Mouse (Mus musculus): Measurements from ENCODE around the gene Chst15.

The Chst15 gene

DNA sequence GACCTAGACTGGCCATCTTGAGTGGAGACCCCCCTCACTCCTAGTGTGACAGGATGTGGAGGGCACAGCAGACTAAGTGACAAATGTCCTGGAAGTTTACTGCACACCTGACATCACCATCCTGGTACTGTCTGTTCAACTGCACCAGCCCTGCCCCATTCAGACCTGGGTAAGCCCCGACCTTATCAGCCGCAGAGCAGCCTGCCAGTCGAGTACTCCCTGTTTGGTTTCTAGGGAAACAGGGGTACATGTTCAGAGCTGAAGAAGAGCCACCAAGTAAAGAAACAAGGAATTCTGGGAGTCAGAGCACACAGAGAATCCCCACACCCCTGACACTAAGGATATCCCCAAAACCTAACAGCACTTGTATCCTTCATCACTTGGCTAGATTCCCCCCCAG is 55.1 kb downstream of the Chst15 start:
- no peak for DNase-seq

- no peak for DNase-seq
Measured at GRCm38 (mm10) chr7:132260632-132261031, 56.4 kb downstream of the Chst15 start.

- DNase-seq, result no peak
Measured at GRCm38 (mm10) chr7:132258817-132259216, 58.2 kb downstream of the Chst15 start.

- DNase-seq, result no peak
Measured at GRCm38 (mm10) chr7:132258216-132258615, 58.8 kb downstream of the Chst15 start.

GRCm38 (mm10) chr7:132253513-132253912 is 63.5 kb downstream of the Chst15 start:
- peak; percentile 52 for DNase-seq

- DNase-seq, result no peak
Measured at GRCm38 (mm10) chr7:132253078-132253477, 64.0 kb downstream of the Chst15 start.

GRCm38 (mm10) chr7:132249563-132250119 is 67.4 kb downstream of the Chst15 start:
- no peak for DNase-seq

GRCm38 (mm10) chr7:132247567-132247966 is 69.5 kb downstream of the Chst15 start:
- DNase-seq, result peak; percentile 43

GRCm38 (mm10) chr7:132247091-132247490 is 69.9 kb downstream of the Chst15 start:
- no peak for DNase-seq

DNA sequence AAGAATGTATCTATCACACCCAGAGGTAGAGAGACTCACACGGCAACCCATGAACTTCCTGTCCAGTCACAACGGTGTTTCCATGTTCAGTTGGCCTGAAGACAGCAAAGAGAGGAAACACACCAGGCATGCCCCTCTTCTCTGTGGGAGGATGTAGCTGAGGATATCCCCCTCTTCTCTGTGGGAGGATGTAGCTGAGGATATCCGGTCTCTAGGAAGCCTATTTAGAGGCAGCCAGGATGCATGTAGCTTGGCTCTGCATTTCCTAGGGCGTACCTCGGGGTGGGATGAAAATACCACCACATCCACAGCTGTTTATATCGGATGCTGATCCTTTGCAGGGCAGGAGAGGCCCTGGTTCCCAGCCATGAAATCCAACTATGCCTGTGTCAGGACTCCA is 71.3 kb downstream of the Chst15 start:
- no peak for DNase-seq

DNA sequence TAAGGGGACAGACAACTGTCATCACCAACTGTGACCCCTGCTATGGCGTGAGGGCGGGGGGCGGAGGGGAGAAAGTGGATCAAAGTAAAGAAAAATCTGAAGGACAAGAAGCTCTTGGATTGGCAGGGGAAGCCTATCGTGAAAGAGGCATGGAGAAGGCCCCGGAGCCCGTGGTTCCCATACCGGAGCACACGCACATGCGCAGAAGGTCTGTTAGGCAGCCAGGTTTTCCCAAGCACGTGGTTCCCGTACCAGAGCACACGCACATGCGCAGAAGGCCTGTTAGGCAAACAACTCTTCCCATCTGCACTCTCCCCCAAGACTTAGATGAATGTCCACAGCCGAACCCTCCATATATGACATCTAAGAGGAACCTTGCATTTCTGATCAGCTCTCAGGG is 72.4 kb downstream of the Chst15 start:
- no peak for DNase-seq

DNA sequence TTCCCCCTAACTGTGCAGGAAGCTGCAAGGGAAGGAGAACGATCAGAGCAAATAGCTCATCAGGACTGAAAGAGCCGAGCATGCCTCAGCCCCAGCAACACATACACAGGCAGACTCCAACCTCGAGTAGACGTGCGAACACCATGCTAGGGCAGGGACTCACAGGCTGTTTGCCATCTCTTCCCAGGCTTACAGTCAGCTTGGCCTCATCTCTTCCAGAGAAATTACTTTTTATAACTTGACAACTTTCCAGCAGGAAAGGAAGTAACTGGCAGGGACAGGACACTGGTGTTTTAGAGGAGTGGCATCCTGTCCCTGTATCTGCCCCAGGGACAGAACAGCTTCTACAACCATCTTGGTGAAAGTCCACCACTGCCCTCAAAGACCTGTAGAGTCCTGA is 73.8 kb downstream of the Chst15 start:
- DNase-seq, result no peak

DNA sequence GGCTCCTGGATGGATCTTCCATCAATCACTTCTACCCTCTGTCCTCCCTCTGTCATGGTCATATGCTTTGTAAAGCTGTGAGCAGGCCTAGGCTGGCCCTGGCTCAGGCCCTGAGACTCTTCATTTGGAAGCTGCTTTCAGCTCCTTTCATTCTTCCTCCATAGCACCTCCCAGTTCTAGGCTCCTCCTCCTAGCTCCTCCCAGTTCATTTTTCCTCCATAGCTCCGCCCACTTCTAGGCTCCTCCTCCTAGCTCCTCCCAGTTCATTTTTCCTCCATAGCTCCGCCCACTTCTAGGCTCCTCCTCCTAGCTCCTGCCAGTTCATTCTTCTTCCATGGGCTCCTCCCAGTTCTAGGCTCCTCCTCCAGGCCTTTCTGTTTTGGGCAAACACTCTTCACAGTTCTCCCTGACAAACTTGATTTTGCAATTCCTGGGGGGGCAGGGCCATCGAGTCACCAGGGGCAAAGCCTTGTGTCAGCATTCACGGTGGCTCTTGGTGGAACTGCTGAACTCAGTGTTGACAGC is 74.3 kb downstream of the Chst15 start:
- no peak for DNase-seq

- DNase-seq, result no peak
Measured at GRCm38 (mm10) chr7:132238921-132239320, 78.1 kb downstream of the Chst15 start.

GRCm38 (mm10) chr7:132237191-132237590 is 79.8 kb downstream of the Chst15 start:
- no peak for DNase-seq

- DNase-seq, result no peak
Measured at GRCm38 (mm10) chr7:132236789-132237188, 80.2 kb downstream of the Chst15 start.

DNA sequence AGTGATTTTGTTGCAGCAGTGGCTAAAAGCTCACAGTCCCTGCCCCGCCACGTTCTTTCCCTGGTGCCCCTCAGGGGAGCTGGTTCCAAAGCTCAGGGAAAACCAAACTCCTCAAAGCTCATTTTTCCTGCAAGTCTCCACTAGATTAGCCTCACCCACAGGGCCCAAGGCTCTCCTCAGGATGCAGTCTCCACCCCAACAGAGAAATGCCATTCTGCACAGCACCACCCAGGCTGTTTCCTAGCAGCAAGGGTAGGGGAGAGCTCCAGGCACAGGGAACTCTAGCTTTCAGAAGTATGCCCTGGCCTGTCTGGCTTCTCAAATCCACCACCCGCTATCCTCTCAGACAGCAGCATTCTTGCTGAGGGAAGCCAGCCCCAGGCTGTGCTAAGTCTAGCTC is 82.8 kb downstream of the Chst15 start:
- no peak for DNase-seq

GRCm38 (mm10) chr7:132233732-132234131 is 83.3 kb downstream of the Chst15 start:
- DNase-seq, result no peak

DNA sequence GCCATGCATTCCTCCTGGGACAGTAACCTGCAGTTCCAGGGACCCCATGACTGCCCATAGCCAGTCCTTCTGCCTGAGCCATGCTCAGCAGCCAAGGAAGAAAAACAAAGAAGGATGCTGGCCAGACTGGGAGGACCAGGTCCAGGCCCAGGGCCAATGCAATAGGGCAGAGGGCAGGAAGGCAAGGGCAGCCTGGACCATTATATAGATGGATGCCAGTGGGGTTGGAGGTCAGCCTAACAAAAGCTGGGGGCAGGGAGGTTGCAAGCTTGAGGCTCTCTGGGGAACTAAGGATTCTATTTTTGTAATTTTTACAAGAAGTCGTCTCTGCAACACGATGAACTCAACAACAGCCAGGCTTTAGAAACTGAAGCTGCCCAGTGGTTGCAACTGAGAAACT is 84.1 kb downstream of the Chst15 start:
- DNase-seq, result no peak

DNA sequence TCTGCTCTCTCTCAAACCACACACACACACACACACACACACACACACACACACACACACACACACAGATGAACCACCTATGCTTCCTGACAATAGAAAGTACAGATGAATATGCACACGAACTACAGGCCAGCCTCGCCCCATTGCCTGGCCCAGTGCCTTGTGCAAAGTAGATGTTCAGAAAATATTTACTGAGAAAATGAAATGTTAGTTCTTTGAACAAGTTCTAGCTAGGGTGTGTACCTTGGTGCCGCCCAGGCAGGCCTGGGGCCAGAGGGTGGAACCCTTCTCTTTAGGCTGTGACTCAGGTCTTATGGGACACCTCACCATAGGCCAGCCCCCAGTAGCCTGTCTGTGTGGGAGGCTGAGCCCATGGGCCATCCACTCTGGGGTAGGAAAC is 85.6 kb downstream of the Chst15 start:
- no peak for DNase-seq

- no peak for DNase-seq
Measured at GRCm38 (mm10) chr7:132230961-132231360, 86.1 kb downstream of the Chst15 start.

GRCm38 (mm10) chr7:132227075-132227640 is 89.9 kb downstream of the Chst15 start:
- DNase-seq, result no peak

DNA sequence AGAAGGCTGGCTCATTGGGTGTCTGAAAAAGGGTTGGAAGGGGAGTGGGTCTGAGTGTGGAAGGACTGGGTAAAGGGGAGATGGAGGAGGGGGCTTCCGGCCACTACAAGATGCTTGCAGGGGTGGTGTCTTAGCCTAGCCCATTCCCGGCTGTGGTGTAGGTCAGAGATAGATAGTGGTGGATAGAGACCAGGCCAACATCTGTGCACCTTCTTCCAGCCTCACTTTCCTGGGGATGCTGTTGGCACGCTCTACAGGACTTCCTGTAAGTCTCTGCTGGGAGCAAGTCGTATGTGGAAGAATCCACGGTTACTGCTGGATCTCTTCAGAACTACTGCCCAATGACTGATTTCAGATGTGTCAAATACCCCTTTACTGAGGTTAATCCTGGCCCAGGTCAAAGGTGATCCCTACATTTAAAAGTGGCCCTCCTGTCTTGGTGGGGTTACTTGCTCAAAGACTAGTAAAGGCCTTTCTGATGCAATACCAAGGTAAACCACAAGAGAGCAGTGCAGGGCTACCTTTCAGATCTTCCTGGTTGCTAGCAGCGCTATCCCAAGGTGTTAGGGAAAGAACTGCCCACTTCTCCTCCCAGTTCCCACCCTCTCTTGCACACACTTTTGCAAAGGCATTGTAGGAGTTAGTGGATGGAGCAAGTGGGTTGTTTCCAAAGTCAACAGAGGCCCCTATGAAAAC is 90.5 kb downstream of the Chst15 start:
- peak; percentile 83 for DNase-seq

DNA sequence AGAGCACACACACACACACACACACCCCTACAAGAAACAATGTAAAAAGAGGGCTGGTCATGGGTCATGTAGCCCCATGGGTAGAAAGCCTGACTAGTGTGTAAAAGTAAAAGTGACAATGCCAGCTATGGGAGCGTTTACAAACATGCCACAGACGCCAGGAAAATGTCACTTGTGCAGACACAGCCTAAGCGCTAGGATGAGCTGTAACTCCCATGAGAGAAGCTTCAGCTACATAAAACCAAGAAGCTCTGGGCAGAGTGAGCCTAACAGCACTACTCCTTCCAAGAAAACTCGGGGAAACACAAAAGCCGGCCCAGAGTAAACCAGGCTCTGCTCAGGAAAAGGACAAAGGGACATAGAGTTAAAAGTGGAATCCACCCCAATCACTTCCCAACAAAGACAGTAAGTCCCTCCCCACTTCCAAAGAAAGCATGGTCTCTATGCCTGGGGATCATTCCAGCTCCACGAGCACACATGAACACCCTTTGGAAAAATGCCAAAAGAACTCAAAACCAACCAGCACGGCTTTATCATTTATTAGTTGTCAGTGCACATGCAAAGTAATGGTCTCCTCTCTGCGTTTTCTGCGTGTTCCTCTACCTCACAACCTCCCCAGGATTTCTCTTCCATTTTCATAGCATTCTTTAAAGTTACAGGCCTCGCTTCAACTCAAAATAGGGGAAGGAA is 93.4 kb downstream of the Chst15 start:
- DNase-seq, result no peak
